Mouse (Mus musculus) ES-E14 (cell line): ENCODE data around the gene Smco4.

Experiments used
- HCFC1 ChIP-seq: IDR thresholded peaks from 2 replicates; pipeline ENCODE4 v1.6.1; 2012; ENCODE audit warnings: low read length, inconsistent platforms, borderline replicate concordance; ENCODE audit not compliant: insufficient read depth
- MAFK ChIP-seq: IDR thresholded peaks from 2 replicates; pipeline ENCODE4 v1.6.1; 2014; ENCODE audit warnings: mild to moderate bottlenecking, low read depth, low read length, inconsistent platforms; ENCODE audit not compliant: insufficient read depth
- ZNF384 ChIP-seq: IDR thresholded peaks from 2 replicates; pipeline ENCODE4 v1.6.1; 2012; ENCODE audit warnings: low read depth, low read length, inconsistent platforms

GRCm38 (mm10) chr9:15533336-15534070 lies 40.3 kb downstream of the Smco4 start:
- TF ChIP-seq HCFC1 (no peak), MAFK (no peak), ZNF384 (no peak)
